Mouse (Mus musculus): ENCODE results near the gene Chst10.

- TF ChIP-seq CTCF (IDR thresholded peaks at IDR 0.05; ENCODE audit: borderline replicate concordance, extremely low read depth, insufficient read depth, insufficient read length), result no peak
- TF ChIP-seq POLR2A (IDR thresholded peaks at IDR 0.05; ENCODE audit: borderline replicate concordance, extremely low read depth, insufficient read depth, insufficient read length, poor library complexity, severe bottlenecking), result no peak
These were observed 31.0 kb upstream of the Chst10 start for GRCm38 (mm10) chr1:38928996-38929395.

Data from brain, embryonic 14.5 days (tissue).